Mouse (Mus musculus): ENCODE measurements at regions not wholly inside any gene's neighbourhood (a gene's known extent, or its start where the extent isn't known, plus 50 kb on each side); places are given as distances from the start of the nearest gene placed in this dataset.

- TF ChIP-seq CTCF (IDR thresholded peaks at IDR 0.05; ENCODE audit: low read depth, low read length) (no peak), POLR2AphosphoS5 (IDR thresholded peaks at IDR 0.05; ENCODE audit: insufficient replicate concordance, low read depth, low read length) (no peak), TAL1 (conservative IDR thresholded peaks at IDR 0.05; ENCODE audit: low read depth, low read length) (no peak), GATA1 (IDR thresholded peaks at IDR 0.05; ENCODE audit: borderline replicate concordance, low read length) (no peak)
Measured at GRCm38 (mm10) chr16:95913879-95914278, 76.9 kb downstream of the Psmg1 start.

Data from G1E (cell line).